Mouse (Mus musculus) heart, adult 9 months (tissue): ENCODE results near the gene Klhl29.

Experiments used
- DNase-seq, 2 experiments: peaks; one replicate each; pipeline ENCODE4 v3.0.0; 2022; ENCODE audit warnings: low spot score in 2 of 2

Gene Klhl29

GRCm38 (mm10) chr12:5375616-5376461, at the start of gene Klhl29:
Gene Klhl29, minus strand, starts transcription at chr12:5375682.
- peak; percentile 68 to 81 for DNase-seq

GRCm38 (mm10) chr12:5425276-5425675, 49.8 kb upstream of the Klhl29 start:
- DNase-seq = no peak

GRCm38 (mm10) chr12:5415806-5416205, 40.3 kb upstream of the Klhl29 start:
- no peak for DNase-seq

- no peak for DNase-seq
Observed at GRCm38 (mm10) chr12:5413976-5414375, 38.5 kb upstream of the Klhl29 start.

- DNase-seq = no peak
Observed at GRCm38 (mm10) chr12:5411761-5412537, 36.5 kb upstream of the Klhl29 start.

GRCm38 (mm10) chr12:5411346-5411745, 35.9 kb upstream of the Klhl29 start:
- no peak for DNase-seq

GRCm38 (mm10) chr12:5410391-5411115, 35.1 kb upstream of the Klhl29 start:
- DNase-seq = peak; percentile 31 to 65

GRCm38 (mm10) chr12:5407175-5407574, 31.7 kb upstream of the Klhl29 start:
- no peak for DNase-seq

- DNase-seq = no peak
Observed at GRCm38 (mm10) chr12:5397423-5397822, 21.9 kb upstream of the Klhl29 start.

GRCm38 (mm10) chr12:5395188-5395587, 19.7 kb upstream of the Klhl29 start:
- no peak for DNase-seq

- no peak for DNase-seq
Observed at GRCm38 (mm10) chr12:5387112-5387511, 11.6 kb upstream of the Klhl29 start.

GRCm38 (mm10) chr12:5386688-5387087, 11.2 kb upstream of the Klhl29 start:
- no peak for DNase-seq

- DNase-seq = no peak
Observed at GRCm38 (mm10) chr12:5381694-5382093, 6.2 kb upstream of the Klhl29 start.

- DNase-seq = no peak
Observed at GRCm38 (mm10) chr12:5374684-5375615, 532 bp downstream of the Klhl29 start.

- no peak for DNase-seq
Observed at GRCm38 (mm10) chr12:5374196-5374683, 1.2 kb downstream of the Klhl29 start.

- DNase-seq = no peak
Observed at GRCm38 (mm10) chr12:5373641-5374195, 1.8 kb downstream of the Klhl29 start.

GRCm38 (mm10) chr12:5369396-5369795, 6.1 kb downstream of the Klhl29 start:
- no peak for DNase-seq

- DNase-seq = no peak
Observed at GRCm38 (mm10) chr12:5364836-5365235, 10.6 kb downstream of the Klhl29 start.

GRCm38 (mm10) chr12:5363961-5364634, 11.4 kb downstream of the Klhl29 start:
- no peak for DNase-seq

GRCm38 (mm10) chr12:5359065-5359464, 16.4 kb downstream of the Klhl29 start:
- no peak for DNase-seq
